Mouse (Mus musculus) MEL (cell line): ENCODE results near the gene Tbcd. TPM values are rescaled to one million over a fixed set of nuclear protein-coding genes. Genes with fewer than 3 reads are reported as not detected.

Experiments used
- DNase-seq: peaks from one replicate; pipeline ENCODE4 v3.0.0; 2011; ENCODE audit warnings: low read depth, low spot score
- H3K27ac ChIP-seq: 2 replicates; pipeline ENCODE4 v1.5.1; 2012; ENCODE audit warnings: low read depth, mild to moderate bottlenecking, control low read depth, low read length, moderate library complexity; ENCODE audit not compliant: control insufficient read depth
- H3K27me3 ChIP-seq, 2 experiments: fragments of 150-350 bp in 1 of 2; sonication (generic) in 1 of 2; 2 replicates each; pipeline ENCODE4 v1.6.1; 2012; ENCODE audit warnings: low read length in 2 of 2, mild to moderate bottlenecking in 2 of 2, improper control_type of control experiment in 1 of 2, moderate library complexity in 1 of 2; ENCODE audit not compliant: insufficient read depth in 2 of 2, control insufficient read depth in 1 of 2
- H3K36me3 ChIP-seq, 2 experiments: 2 replicates each; pipeline ENCODE4 v1.6.1; 2012 to 2014; ENCODE audit warnings: low read length in 2 of 2, improper control_type of control experiment in 1 of 2, inconsistent platforms in 1 of 2, mild to moderate bottlenecking in 1 of 2; ENCODE audit not compliant: insufficient read depth in 2 of 2, control insufficient read depth in 1 of 2
- H3K4me1 ChIP-seq, 2 experiments: fragments of 150-350 bp in 1 of 2; sonication (generic) in 1 of 2; 2 replicates each; pipeline ENCODE4 v1.6.1; 2012; ENCODE audit warnings: low read length in 2 of 2, improper control_type of control experiment in 1 of 2, mild to moderate bottlenecking in 1 of 2; ENCODE audit not compliant: insufficient read depth in 2 of 2, control insufficient read depth in 1 of 2
- H3K4me3 ChIP-seq, 2 experiments: fragments of 150-350 bp in 1 of 2; sonication (generic) in 1 of 2; 2 replicates each; pipeline ENCODE4 v1.5.1; 2012; ENCODE audit warnings: low read depth in 2 of 2, low read length in 2 of 2, mild to moderate bottlenecking in 2 of 2, moderate library complexity in 2 of 2, control low read depth in 1 of 2, improper control_type of control experiment in 1 of 2; ENCODE audit not compliant: control insufficient read depth in 1 of 2, insufficient read depth in 1 of 2
- H3K79me2 ChIP-seq: 2 replicates; pipeline ENCODE4 v1.6.1; 2012; ENCODE audit warnings: mild to moderate bottlenecking, low read length, moderate library complexity; ENCODE audit not compliant: control insufficient read depth, poor library complexity, insufficient read depth
- H3K9ac ChIP-seq: 2 replicates; pipeline ENCODE4 v1.6.1; 2012; ENCODE audit warnings: low read depth, mild to moderate bottlenecking, control low read depth, low read length, moderate library complexity; ENCODE audit not compliant: control insufficient read depth, poor library complexity, severe bottlenecking
- H3K9me3 ChIP-seq: fragments of 150-350 bp; sonication (generic); replicated peaks from 2 replicates; pipeline ENCODE4 v1.6.1; 2012; ENCODE audit warnings: mild to moderate bottlenecking, low read length, improper control_type of control experiment, moderate library complexity; ENCODE audit not compliant: insufficient read depth
- BHLHE40 ChIP-seq: IDR thresholded peaks from 2 replicates; pipeline ENCODE4 v1.6.1; 2012; ENCODE audit warnings: low read depth, mild to moderate bottlenecking, inconsistent platforms, low read length, improper control_type of control experiment, borderline replicate concordance
- CHD2 ChIP-seq: IDR thresholded peaks from 2 replicates; pipeline ENCODE4 v1.6.1; 2011; ENCODE audit warnings: low read length, improper control_type of control experiment
- ELF1 ChIP-seq: IDR thresholded peaks from 2 replicates; pipeline ENCODE4 v1.6.1; 2014; ENCODE audit warnings: low read depth, mild to moderate bottlenecking, inconsistent platforms, low read length, improper control_type of control experiment, moderate library complexity
- EP300 ChIP-seq, 2 experiments: IDR thresholded peaks; 2 replicates each; pipeline ENCODE4 v1.6.1; 2011; ENCODE audit warnings: improper control_type of control experiment in 2 of 2, low read length in 2 of 2, low read depth in 1 of 2, mild to moderate bottlenecking in 1 of 2
- ETS1 ChIP-seq: IDR thresholded peaks from 2 replicates; pipeline ENCODE4 v1.6.1; 2012; ENCODE audit warnings: low read depth, mild to moderate bottlenecking, inconsistent platforms, low read length, improper control_type of control experiment, moderate library complexity
- GATA1 ChIP-seq: IDR thresholded peaks from 2 replicates; pipeline ENCODE4 v1.6.1; 2011; ENCODE audit warnings: low read depth, low read length, improper control_type of control experiment
- MAX ChIP-seq: IDR thresholded peaks from 2 replicates; pipeline ENCODE4 v1.6.1; 2011; ENCODE audit warnings: low read length, improper control_type of control experiment
- MAZ ChIP-seq: IDR thresholded peaks from 2 replicates; pipeline ENCODE4 v1.6.1; 2012; ENCODE audit warnings: low read depth, mild to moderate bottlenecking, inconsistent platforms, low read length, improper control_type of control experiment
- MXI1 ChIP-seq: IDR thresholded peaks from 2 replicates; pipeline ENCODE4 v1.6.1; 2011; ENCODE audit warnings: mild to moderate bottlenecking, low read depth, low read length, improper control_type of control experiment
- NELFE ChIP-seq: IDR thresholded peaks from 2 replicates; pipeline ENCODE4 v1.6.1; 2011; ENCODE audit warnings: low read depth, low read length, improper control_type of control experiment
- NRF1 ChIP-seq: IDR thresholded peaks from 2 replicates; pipeline ENCODE4 v1.6.1; 2014; ENCODE audit warnings: low read depth, mild to moderate bottlenecking, inconsistent platforms, low read length, improper control_type of control experiment, moderate library complexity; ENCODE audit not compliant: poor library complexity, insufficient read depth, severe bottlenecking
- POLR2A ChIP-seq, 2 experiments: IDR thresholded peaks; 2 replicates each; pipeline ENCODE4 v1.6.1; 2011 to 2012; ENCODE audit warnings: low read length in 2 of 2, mild to moderate bottlenecking in 2 of 2, control low read depth in 1 of 2, improper control_type of control experiment in 1 of 2, low read depth in 1 of 2, moderate library complexity in 1 of 2; ENCODE audit not compliant: control insufficient read depth in 1 of 2, insufficient read depth in 1 of 2, poor library complexity in 1 of 2
- RAD21 ChIP-seq: IDR thresholded peaks from 2 replicates; pipeline ENCODE4 v1.6.1; 2011; ENCODE audit warnings: mild to moderate bottlenecking, low read depth, low read length, improper control_type of control experiment
- RCOR1 ChIP-seq: IDR thresholded peaks from 2 replicates; pipeline ENCODE4 v1.6.1; 2012; ENCODE audit warnings: low read depth, mild to moderate bottlenecking, inconsistent platforms, low read length, improper control_type of control experiment
- SIN3A ChIP-seq: IDR thresholded peaks from 2 replicates; pipeline ENCODE4 v1.6.1; 2012; ENCODE audit warnings: low read length, improper control_type of control experiment, inconsistent platforms
- SMC3 ChIP-seq: IDR thresholded peaks from 2 replicates; pipeline ENCODE4 v1.6.1; 2011; ENCODE audit warnings: low read depth, low read length, improper control_type of control experiment
- USF1 ChIP-seq: IDR thresholded peaks from 2 replicates; pipeline ENCODE4 v1.6.1; 2014; ENCODE audit warnings: low read depth, mild to moderate bottlenecking, inconsistent platforms, low read length, improper control_type of control experiment, moderate library complexity
- USF2 ChIP-seq, 2 experiments: IDR thresholded peaks; 2 replicates each; pipeline ENCODE4 v1.6.1; 2011 to 2012; ENCODE audit warnings: improper control_type of control experiment in 2 of 2, low read length in 2 of 2, borderline replicate concordance in 1 of 2, inconsistent platforms in 1 of 2, low read depth in 1 of 2, mild to moderate bottlenecking in 1 of 2; ENCODE audit not compliant: insufficient read depth in 1 of 2
- ZNF384 ChIP-seq: IDR thresholded peaks from 2 replicates; pipeline ENCODE4 v1.6.1; 2012; ENCODE audit warnings: low read depth, mild to moderate bottlenecking, inconsistent platforms, low read length, improper control_type of control experiment
- polyA plus RNA-seq, 2 experiments: library from polyadenylated mRNA; stranded (reverse) in 1 of 2; unstranded in 1 of 2; fragments of >175 nt in 1 of 2; fragments of >200 nt in 1 of 2; gene quantifications; 2 replicates each; pipeline versions ENCODE4 v1.2.1 to v1.2.4; 2012; ENCODE audit warnings: low replicate concordance in 2 of 2, low read depth in 1 of 2; ENCODE audit not compliant: insufficient read length in 2 of 2, insufficient read depth in 1 of 2, missing spikeins in 1 of 2
- total RNA-seq: library from RNA; depleted of rRNA; stranded (reverse); fragments of 300-350 nt; gene quantifications from 2 replicates; pipeline ENCODE4 v1.2.3, GENCODE M21; 2012

Gene Tbcd
- total and polyA plus RNA-seq, 3 experiments: 50.0 to 65.3 TPM; not detected in 1

GRCm38 (mm10) chr11:121433397-121433796, 18.4 kb upstream of the Tbcd start (continued):
- no peak for TF ChIP-seq POLR2A (IDR thresholded peaks at IDR 0.05; ENCODE audit: control insufficient read depth in 1 of 2, insufficient read depth in 1 of 2, low read depth in 1 of 2, low read length in 2 of 2, poor library complexity in 1 of 2)

- H3K4me3 ChIP-seq: peak within 1 kb of the TSS; percentile 34 to 56
- H3K36me3 ChIP-seq: peaks cover 0 to 16% of the 10 kb centered on the region in 2 experiments; a peak in 3 of 4 replicates
- H3K27ac ChIP-seq: no peak within 1 kb of the TSS
- no peaks in the 10 kb centered on the region for H3K79me2 ChIP-seq
- TF ChIP-seq MAZ (peak; percentile 35; the same call in 1 of the 2 replicates), ZNF384 (no peak), CHD2 (no peak), BHLHE40 (peak; percentile 47; the same call in 1 of the 2 replicates), EP300 (IDR thresholded peaks at IDR 0.05; ENCODE audit: low read depth in 1 of 2, low read length in 2 of 2) (peak; percentile 36 to 37; a peak in 2 of 4 replicates), MAX (peak; percentile 82), SMC3 (no peak), MXI1 (peak; percentile 92), USF2 (IDR thresholded peaks at IDR 0.05; ENCODE audit: borderline replicate concordance in 1 of 2, insufficient read depth in 1 of 2, low read depth in 1 of 2, low read length in 2 of 2) (peak; percentile 17 to 41; a peak in 1 of 4 replicates), ELF1 (peak; percentile 26; the same call in 1 of the 2 replicates), NELFE (no peak; the same call in 1 of the 2 replicates), USF1 (peak; percentile 93), GATA1 (0 out of 2 replicates have a peak, but pooled peaks have one; percentile 29), NRF1 (0 out of 2 replicates have a peak, but pooled peaks have one; percentile 8), RAD21 (no peak), ETS1 (peak; percentile 75), SIN3A (peak; percentile 91), RCOR1 (0 out of 2 replicates have a peak, but pooled peaks have one; percentile 29), POLR2A (IDR thresholded peaks at IDR 0.05; ENCODE audit: control insufficient read depth in 1 of 2, insufficient read depth in 1 of 2, low read depth in 1 of 2, low read length in 2 of 2, poor library complexity in 1 of 2) (no peak)
- peaks cover 10 to 18% of the 10 kb centered on the region in 2 experiments for H3K4me1 ChIP-seq
- H3K27me3 ChIP-seq: no peaks in the 10 kb centered on the region
- peak; percentile 89 for DNase-seq
- no peaks in the 10 kb centered on the region for H3K9me3 ChIP-seq
- peak within 1 kb of the TSS; percentile 26; the same call in 1 of the 2 replicates for H3K9ac ChIP-seq
Observed at GRCm38 (mm10) chr11:121434156-121435155, 17.3 kb upstream of the Tbcd start, which contains the start of gene Fn3k. Gene Fn3k (plus strand): TSS chr11:121434913.
